Mouse (Mus musculus) intestine, postnatal 0 days (tissue): ENCODE results near the gene Efna1. TPM values are rescaled to one million over a fixed set of nuclear protein-coding genes. Genes with fewer than 3 reads are reported as not detected.

Experiments used
- ATAC-seq: fragments of 200-750 bp; cut with Nextera tagmentation; 2 replicates; pipeline ENCODE4 v1.8.0; 2017; ENCODE audit warnings: mild to moderate bottlenecking, moderate TSS enrichment, moderate library complexity
- H3K27ac ChIP-seq: fragments of 300-500 bp; sonication (generic); 2 replicates; pipeline ENCODE4 v1.5.1; 2014; ENCODE audit warnings: mild to moderate bottlenecking, low read depth, low read length, moderate library complexity
- H3K27me3 ChIP-seq: fragments of 300-500 bp; sonication (generic); replicated peaks from 2 replicates; pipeline ENCODE4 v1.6.1; 2014; ENCODE audit warnings: low read length, mixed read lengths; ENCODE audit not compliant: control insufficient read depth, insufficient read depth
- H3K36me3 ChIP-seq: fragments of 300-500 bp; sonication (generic); 2 replicates; pipeline ENCODE4 v1.6.1; 2014; ENCODE audit warnings: mild to moderate bottlenecking, moderate library complexity; ENCODE audit not compliant: control insufficient read depth, insufficient read depth
- H3K4me1 ChIP-seq: fragments of 300-500 bp; sonication (generic); replicated peaks from 2 replicates; pipeline ENCODE4 v1.6.1; 2014; ENCODE audit warnings: antibody characterized with exemption, low read length, mixed read lengths; ENCODE audit not compliant: control insufficient read depth, insufficient read depth
- H3K4me2 ChIP-seq: fragments of 300-500 bp; sonication (generic); replicated peaks from 2 replicates; pipeline ENCODE4 v1.6.1; 2014; ENCODE audit warnings: low read depth, mild to moderate bottlenecking, moderate library complexity
- H3K4me3 ChIP-seq: fragments of 300-500 bp; sonication (generic); 2 replicates; pipeline ENCODE4 v1.5.1; 2014; ENCODE audit warnings: low read depth, low read length
- H3K9ac ChIP-seq: fragments of 300-500 bp; sonication (generic); 2 replicates; pipeline ENCODE4 v1.6.1; 2014; ENCODE audit warnings: mild to moderate bottlenecking, low read depth, low read length
- H3K9me3 ChIP-seq: fragments of 300-500 bp; sonication (generic); 2 replicates; pipeline ENCODE4 v1.6.1; 2016; ENCODE audit warnings: mixed run types; ENCODE audit not compliant: control insufficient read depth
- CTCF ChIP-seq: sonication (generic); IDR thresholded peaks from 2 replicates; pipeline ENCODE4 v1.5.1; 2016; ENCODE audit warnings: low read depth, mild to moderate bottlenecking, control low read depth, antibody characterized with exemption, moderate library complexity
- WGBS: fragments of 180-500 bp; shearing (Covaris S2); extraction: QIAGEN DNeasy Blood & Tissue Kit; methylation state at CpG from one replicate; pipeline ENCODE4 v1.1.7; 2014; 5-methylcytosine and 5-hydroxymethylcytosine counted together
- polyA plus RNA-seq: library from polyadenylated mRNA; unstranded; fragments of >200 nt; fragmentation: Nextera tagmentation; extraction: Ambion mirVana; gene quantifications from 2 replicates; pipeline ENCODE4 v1.2.1, GENCODE M21; 2015

The Efna1 gene
- polyA plus RNA-seq, 1 experiment from 2014 or later: 69.8 TPM

DNA sequence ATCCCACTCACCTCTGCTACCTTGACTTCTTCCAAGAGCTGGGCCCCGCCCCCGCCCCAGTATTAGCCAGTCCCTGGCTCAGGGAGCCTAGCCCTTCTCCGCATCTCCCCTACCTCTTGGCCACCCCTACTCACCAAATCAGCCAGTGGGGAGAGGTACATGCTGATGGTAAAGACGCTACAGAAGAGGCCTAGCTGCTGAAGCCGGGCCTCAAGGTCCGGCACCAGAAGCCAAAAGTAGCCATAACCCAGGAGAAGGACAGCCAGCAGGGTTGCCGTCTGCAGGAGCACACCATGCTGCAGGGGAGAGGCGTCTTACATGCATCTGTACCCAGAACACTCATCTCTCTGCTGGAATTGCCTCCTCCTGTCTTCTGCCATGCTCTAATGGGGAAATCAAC is 12.0 kb downstream of the Efna1 start:
- Histone ChIP-seq H3K4me2 (0 out of 2 replicates have a peak overlapping the region, but pooled peaks have one; percentile 73), H3K36me3 (peaks cover 27% of the 10 kb centered on the region), H3K9me3 (no peaks in the 10 kb centered on the region), H3K4me1 (peaks cover 11% of the 10 kb centered on the region; the same call in 1 of the 2 replicates), H3K27me3 (no peaks in the 10 kb centered on the region), H3K4me3 (no peak overlapping the region), H3K9ac (no peak overlapping the region), H3K27ac (no peak overlapping the region)
- no peak for ATAC-seq
- WGBS: 71% methylated on average over 8 of the region's 8 CpGs
- TF ChIP-seq CTCF: no peak

DNA sequence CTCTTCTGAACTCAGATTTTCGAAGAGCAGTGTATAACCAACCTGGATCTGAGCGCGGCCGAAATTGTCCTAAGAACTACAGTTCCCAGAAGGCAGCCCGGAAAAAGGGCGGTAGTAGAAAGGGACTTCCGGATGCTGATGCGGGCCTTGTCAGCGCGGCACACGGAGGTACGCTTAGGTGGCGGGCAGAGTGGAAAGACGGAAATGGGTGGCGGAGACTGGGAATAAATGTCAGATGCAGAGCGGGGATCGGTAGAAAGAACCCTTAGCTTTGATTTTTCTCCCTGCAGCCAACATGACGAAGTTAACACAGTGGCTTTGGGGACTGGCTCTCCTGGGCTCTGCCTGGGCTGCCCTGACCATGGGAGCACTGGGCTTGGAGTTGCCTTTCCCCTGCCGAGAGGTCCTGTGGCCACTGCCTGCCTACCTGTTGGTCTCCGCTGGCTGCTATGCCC is 14.5 kb downstream of the Efna1 start:
- Histone ChIP-seq H3K9me3 (no peaks in the 10 kb centered on the region), H3K36me3 (peaks cover 7% of the 10 kb centered on the region; the same call in 1 of the 2 replicates), H3K27ac (peak overlapping the region; percentile 54), H3K9ac (peak overlapping the region; percentile 85), H3K4me2 (peak overlapping the region; percentile 98), H3K27me3 (no peaks in the 10 kb centered on the region), H3K4me3 (peak overlapping the region; percentile 78), H3K4me1 (peaks cover 11% of the 10 kb centered on the region; the same call in 1 of the 2 replicates)
- TF ChIP-seq CTCF: no peak
- under 1% methylated on average over 20 of the region's 20 CpGs for WGBS
- peak; percentile 78 for ATAC-seq

DNA sequence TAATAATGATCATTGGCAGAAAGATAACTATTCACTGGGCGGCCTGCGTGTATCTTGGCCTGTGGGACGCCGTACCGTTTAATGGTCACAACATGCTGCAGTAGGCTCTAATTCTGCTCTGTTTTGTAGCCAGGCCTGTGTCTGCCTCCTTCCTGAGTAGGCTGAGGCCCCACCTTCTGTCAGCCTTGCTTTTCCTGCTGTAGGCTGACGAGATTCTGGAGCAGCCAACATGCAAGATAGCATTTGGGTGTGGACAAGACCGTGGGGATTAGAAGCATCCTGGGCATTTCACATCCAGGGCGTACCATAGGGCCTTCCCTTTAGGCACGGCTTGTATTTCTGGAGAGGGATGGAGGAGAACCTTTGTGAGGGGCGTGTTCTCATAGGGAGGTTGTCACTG is 18.5 kb downstream of the Efna1 start:
- 61% methylated on average over 10 of the region's 10 CpGs for WGBS
- no peak overlapping the region for H3K9ac ChIP-seq
- no peak overlapping the region for H3K4me3 ChIP-seq
- no peak overlapping the region for H3K4me2 ChIP-seq
- no peaks in the 10 kb centered on the region for H3K27me3 ChIP-seq
- no peak for ATAC-seq
- no peaks in the 10 kb centered on the region for H3K36me3 ChIP-seq
- no peaks in the 10 kb centered on the region for H3K9me3 ChIP-seq
- peak overlapping the region; percentile 28; the same call in 1 of the 2 replicates for H3K27ac ChIP-seq
- H3K4me1 ChIP-seq: no peaks in the 10 kb centered on the region
- TF ChIP-seq CTCF: no peak

DNA sequence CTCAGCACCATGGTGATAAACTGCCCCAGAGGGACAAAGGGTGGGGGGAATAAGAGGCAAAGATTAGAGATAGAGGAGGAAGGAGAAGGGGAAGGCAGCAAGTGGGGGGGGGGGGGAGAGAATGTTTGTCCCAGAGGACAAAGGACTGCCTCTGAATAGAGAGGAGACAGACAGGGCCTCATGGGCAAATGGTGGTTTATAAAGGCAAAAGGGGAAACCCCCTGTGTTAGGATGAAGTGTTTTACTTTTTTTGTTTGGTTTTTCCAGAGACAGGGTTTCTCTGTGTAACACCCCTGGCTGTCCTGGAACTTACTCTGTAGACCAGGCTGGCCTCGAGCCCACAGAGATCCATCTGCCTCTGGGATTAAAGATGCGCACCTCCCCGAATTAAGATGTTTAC is 20.7 kb downstream of the Efna1 start:
- WGBS: 60% methylated on average over 3 of the region's 3 CpGs
- no peaks in the 10 kb centered on the region for H3K36me3 ChIP-seq
- no peak overlapping the region for H3K4me2 ChIP-seq
- H3K9me3 ChIP-seq: no peaks in the 10 kb centered on the region
- no peak for TF ChIP-seq CTCF
- H3K9ac ChIP-seq: no peak overlapping the region
- H3K4me3 ChIP-seq: no peak overlapping the region
- no peak for ATAC-seq
- no peaks in the 10 kb centered on the region for H3K27me3 ChIP-seq
- no peak overlapping the region for H3K27ac ChIP-seq
- no peaks in the 10 kb centered on the region for H3K4me1 ChIP-seq

DNA sequence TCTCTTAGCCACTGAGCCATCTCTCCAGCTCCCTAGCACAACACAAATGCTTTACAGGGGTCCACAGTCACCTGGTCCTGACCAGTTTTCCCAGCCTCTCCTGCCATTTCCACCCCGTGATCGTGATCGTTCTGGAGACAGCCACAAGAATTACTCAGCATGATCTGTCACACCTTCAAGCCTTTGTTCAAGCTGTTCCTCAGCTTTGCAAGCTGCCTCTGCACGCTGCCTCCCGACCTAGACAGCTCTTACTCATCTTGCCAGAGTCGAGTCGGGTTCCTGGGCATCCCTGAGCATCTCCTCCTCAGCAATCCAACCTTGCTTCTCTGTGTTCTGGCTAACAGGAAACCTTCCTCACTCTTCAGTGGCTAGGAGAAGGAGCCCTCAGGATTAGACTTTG is 21.9 kb downstream of the Efna1 start, which contains the start of gene Dpm3:
Dpm3 (plus strand) TSS at position 283 of the 400 bp plus-strand sequence.
- no peak for TF ChIP-seq CTCF
- no peak within 1 kb of the TSS for H3K9ac ChIP-seq
- no peaks in the 10 kb centered on the region for H3K9me3 ChIP-seq
- ATAC-seq: no peak
- no peak within 1 kb of the TSS for H3K4me2 ChIP-seq
- 57% methylated on average over 7 of the region's 7 CpGs for WGBS
- no peak within 1 kb of the TSS for H3K27ac ChIP-seq
- no peak within 1 kb of the TSS for H3K4me3 ChIP-seq
- H3K27me3 ChIP-seq: no peaks in the 10 kb centered on the region
- H3K36me3 ChIP-seq: no peaks in the 10 kb centered on the region
- no peaks in the 10 kb centered on the region for H3K4me1 ChIP-seq

DNA sequence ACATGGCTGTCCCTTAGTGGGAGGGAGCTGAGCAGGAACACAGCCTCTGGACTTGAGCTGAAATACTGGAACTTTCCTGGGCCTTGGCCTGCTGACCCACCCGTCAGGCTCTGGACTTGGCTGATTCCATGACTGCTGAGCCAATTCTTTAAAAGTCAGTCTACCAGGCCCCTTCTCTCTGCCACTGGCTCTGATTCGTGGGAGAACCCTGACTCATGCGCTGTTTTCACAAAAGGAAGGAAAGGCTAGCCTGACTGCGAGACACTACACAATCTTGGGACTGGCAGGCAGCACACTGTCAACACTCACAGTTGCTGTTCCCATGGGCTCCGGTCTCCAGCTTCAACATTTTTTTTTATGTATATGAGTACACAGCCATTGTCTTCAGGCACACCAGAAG is 24.8 kb downstream of the Efna1 start:
- ATAC-seq: no peak
- no peak for TF ChIP-seq CTCF
- H3K36me3 ChIP-seq: no peaks in the 10 kb centered on the region
- H3K4me1 ChIP-seq: 0 out of 2 replicates have a peak, but pooled peaks cover 12% of the 10 kb centered on the region
- H3K27me3 ChIP-seq: no peaks in the 10 kb centered on the region
- H3K9ac ChIP-seq: no peak overlapping the region
- WGBS: 80% methylated on average over 5 of the region's 5 CpGs
- H3K9me3 ChIP-seq: no peaks in the 10 kb centered on the region
- no peak overlapping the region for H3K27ac ChIP-seq
- H3K4me3 ChIP-seq: no peak overlapping the region
- no peak overlapping the region for H3K4me2 ChIP-seq
